Mouse (Mus musculus) natural killer cell, adult 2 months (primary cell): ENCODE measurements around the gene Mpz.
A peak's percentile ranks its signal among the peaks of the same experiment; 100 is the strongest.

Source experiments
- DNase-seq, 2 experiments: peaks; one replicate each; pipeline ENCODE4 v3.0.0; 2022; ENCODE audit warnings: low spot score in 2 of 2

Gene Mpz

GRCm38 (mm10) chr1:171149974-171150760 is at the start of gene Mpz, which contains the start of gene Sdhc:
TSS of gene Mpz (plus strand) at chr1:171150711.
TSS of gene Sdhc (minus strand) at chr1:171150603.
- DNase-seq: peak; percentile 97

- DNase-seq: no peak
Measured at GRCm38 (mm10) chr1:171101033-171101432, 49.5 kb upstream of the Mpz start.

- peak; percentile 82 to 86 for DNase-seq
Measured at GRCm38 (mm10) chr1:171101733-171102546, 48.6 kb upstream of the Mpz start.

- DNase-seq: peak; percentile 81 to 86
Measured at GRCm38 (mm10) chr1:171102547-171103177, 47.8 kb upstream of the Mpz start.

GRCm38 (mm10) chr1:171103179-171103840 is 47.2 kb upstream of the Mpz start:
- no peak for DNase-seq

GRCm38 (mm10) chr1:171105226-171105625 is 45.3 kb upstream of the Mpz start:
- DNase-seq: no peak

- DNase-seq: no peak
Measured at GRCm38 (mm10) chr1:171109620-171110019, 40.9 kb upstream of the Mpz start.

GRCm38 (mm10) chr1:171110659-171111019 is 39.9 kb upstream of the Mpz start:
- DNase-seq: no peak

GRCm38 (mm10) chr1:171111020-171111780 is 39.3 kb upstream of the Mpz start:
- peak; percentile 94 to 95 for DNase-seq

GRCm38 (mm10) chr1:171111781-171112575 is 38.5 kb upstream of the Mpz start:
- DNase-seq: peak in 1 of 2 experiments; percentile 4

- DNase-seq: no peak
Measured at GRCm38 (mm10) chr1:171112986-171113385, 37.5 kb upstream of the Mpz start.

GRCm38 (mm10) chr1:171113873-171114299 is 36.6 kb upstream of the Mpz start, which contains the start of gene Cfap126:
TSS of gene Cfap126 (plus strand) at chr1:171113918.
- DNase-seq: peak; percentile 55 to 67

- no peak for DNase-seq
Measured at GRCm38 (mm10) chr1:171116280-171116679, 34.2 kb upstream of the Mpz start.

- DNase-seq: peak; percentile 75 to 80
Measured at GRCm38 (mm10) chr1:171118269-171118684, 32.2 kb upstream of the Mpz start.

- DNase-seq: peak; percentile 44 to 70
Measured at GRCm38 (mm10) chr1:171118996-171119395, 31.5 kb upstream of the Mpz start.

GRCm38 (mm10) chr1:171119405-171119804 is 31.1 kb upstream of the Mpz start:
- DNase-seq: peak; percentile 31 to 62

- DNase-seq: no peak
Measured at GRCm38 (mm10) chr1:171120893-171121292, 29.6 kb upstream of the Mpz start.

GRCm38 (mm10) chr1:171121839-171122238 is 28.7 kb upstream of the Mpz start:
- DNase-seq: peak in 1 of 2 experiments; percentile 31

GRCm38 (mm10) chr1:171122932-171123331 is 27.6 kb upstream of the Mpz start:
- DNase-seq: peak; percentile 70 to 82

GRCm38 (mm10) chr1:171124398-171124797 is 26.1 kb upstream of the Mpz start:
- no peak for DNase-seq
